ENCODE assay signal across 15 mouse cellular contexts in the genomic region with DNA sequence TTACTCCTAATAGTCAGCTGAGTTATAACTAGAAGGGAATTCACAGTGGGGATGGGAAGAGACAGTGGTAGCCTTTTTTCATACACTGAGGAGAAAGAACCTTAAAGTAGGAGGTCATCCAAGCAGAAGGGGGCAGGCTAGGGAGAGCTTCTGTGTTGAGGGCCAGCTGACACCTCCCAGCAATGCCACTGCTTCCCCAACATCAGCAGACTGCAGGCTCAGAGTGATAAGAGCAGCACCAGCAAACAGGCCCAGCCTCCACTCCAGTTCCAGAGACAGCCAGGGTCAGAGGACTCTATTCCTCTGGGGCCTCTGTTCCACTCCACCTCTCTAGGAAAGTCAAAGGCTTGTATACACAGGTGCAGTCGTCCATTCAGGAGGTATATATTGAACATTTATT. TPM values are rescaled to one million over a fixed set of nuclear protein-coding genes. Genes with fewer than 3 reads are reported as not detected.
A peak's percentile ranks its signal among the peaks of the same experiment; 100 is the strongest.
DNase-seq lines count a peak whose midpoint lies in the region; ATAC-seq and TF ChIP-seq lines count a peak whose summit lies in the region.
"Had no signal": no experiment of that assay in that cellular context is flagged by ENCODE, and none has a peak within 500 bp of the region (broad histone marks: within the 10 kb centered on the region; RNA-seq: fewer than 3 reads in every experiment).

No protein-coding gene starts in this region.

- peaks cover 6% of the 10 kb centered on the region for H3K36me3 ChIP-seq in heart, adult 2 months (ENCODE audit: control insufficient read depth, insufficient read depth, low read length)
- H3K36me3 ChIP-seq in G1E (replicated peaks) = peaks cover 94% of the 10 kb centered on the region
- peaks cover 4% of the 10 kb centered on the region; the same call in 1 of the 2 replicates for H3K36me3 ChIP-seq in intestine, embryonic 16.5 days (ENCODE audit: control insufficient read depth, insufficient read depth, low read length)
- H3K36me3 ChIP-seq in hindbrain, embryonic 14.5 days (replicated peaks; ENCODE audit: control insufficient read depth, insufficient read depth) = peaks cover 81% of the 10 kb centered on the region

- peaks cover 19% of the 10 kb centered on the region for H3K4me1 ChIP-seq in heart, adult 2 months (ENCODE audit: control insufficient read depth, insufficient read depth, low read length)
- peaks cover 49% of the 10 kb centered on the region for H3K4me1 ChIP-seq in G1E (ENCODE audit: insufficient read depth, low read depth, low read length)
- H3K4me1 ChIP-seq in intestine, embryonic 16.5 days (ENCODE audit: control insufficient read depth, insufficient read depth, low read length) = no peaks in the 10 kb centered on the region
- no peaks in the 10 kb centered on the region for H3K4me1 ChIP-seq in hindbrain, embryonic 14.5 days (replicated peaks; ENCODE audit: control insufficient read depth, insufficient read depth, low read length)
- H3K4me1 ChIP-seq: forebrain, embryonic 15.5 days; hindbrain, embryonic 15.5 days; midbrain, embryonic 15.5 days had no signal

- H3K79me2 ChIP-seq in heart, adult 2 months (replicated peaks; ENCODE audit: control insufficient read depth, insufficient read depth, low read length) = no peaks in the 10 kb centered on the region

- H3K4me2 ChIP-seq in intestine, embryonic 16.5 days (ENCODE audit: low read depth, low read length) = no peak overlapping the region
- H3K4me2 ChIP-seq in hindbrain, embryonic 14.5 days (replicated peaks) = no peak overlapping the region
- H3K4me2 ChIP-seq: forebrain, embryonic 15.5 days; hindbrain, embryonic 15.5 days; midbrain, embryonic 15.5 days had no signal

- no peak overlapping the region for H3K27ac ChIP-seq in heart, adult 2 months
- H3K27ac ChIP-seq in intestine, embryonic 16.5 days (ENCODE audit: low read length) = no peak overlapping the region
- no peak overlapping the region for H3K27ac ChIP-seq in hindbrain, embryonic 14.5 days
- H3K27ac ChIP-seq: forebrain, embryonic 15.5 days; hindbrain, embryonic 15.5 days; midbrain, embryonic 15.5 days had no signal

- no peak for TF ChIP-seq EP300 in heart, adult 2 months (IDR thresholded peaks at IDR 0.05; ENCODE audit: insufficient read depth, low read depth, low read length)

- peak; percentile 18; the same call in 1 of the 2 replicates for TF ChIP-seq CTCF in heart, adult 2 months (IDR thresholded peaks at IDR 0.05)
- TF ChIP-seq CTCF in G1E (IDR thresholded peaks at IDR 0.05; ENCODE audit: low read depth, low read length) = no peak

- no peak for TF ChIP-seq POLR2A in heart, adult 2 months (IDR thresholded peaks at IDR 0.05; ENCODE audit: insufficient read depth, low read depth, low read length)

- no peak overlapping the region for H3K4me3 ChIP-seq in heart, adult 2 months
- no peak overlapping the region for H3K4me3 ChIP-seq in G1E (ENCODE audit: low read depth, low read length)
- H3K4me3 ChIP-seq in intestine, embryonic 16.5 days (ENCODE audit: low read length) = no peak overlapping the region
- no peak overlapping the region for H3K4me3 ChIP-seq in hindbrain, embryonic 14.5 days (replicated peaks; ENCODE audit: low read length)
- H3K4me3 ChIP-seq: forebrain, embryonic 15.5 days; hindbrain, embryonic 15.5 days; midbrain, embryonic 15.5 days had no signal

- no peak for DNase-seq in heart, adult 2 months
- DNase-seq in heart, adult 9 months (ENCODE audit: low spot score in 2 of 2) = no peak
- DNase-seq in G1E (ENCODE audit: low spot score) = peak; percentile 68
- no peak for DNase-seq in left cerebral cortex, postnatal 4 days
- DNase-seq in hindbrain, embryonic 14.5 days (ENCODE audit: low spot score) = no peak
- DNase-seq in urinary bladder, adult 18-20 months (ENCODE audit: low spot score in 2 of 2) = no peak
- DNase-seq: adrenal gland, postnatal 14 days; layer of hippocampus, adult 9-11 months; thymus, postnatal 36 days had no signal

- no peaks in the 10 kb centered on the region for H3K27me3 ChIP-seq in heart, adult 2 months (ENCODE audit: control insufficient read depth, insufficient read depth, low read length)
- no peaks in the 10 kb centered on the region for H3K27me3 ChIP-seq in G1E (ENCODE audit: insufficient read depth, low read length)
- no peaks in the 10 kb centered on the region for H3K27me3 ChIP-seq in intestine, embryonic 16.5 days (replicated peaks; ENCODE audit: control insufficient read depth, insufficient read depth, low read length)
- H3K27me3 ChIP-seq in hindbrain, embryonic 14.5 days (ENCODE audit: control insufficient read depth, insufficient read depth, low read length) = no peaks in the 10 kb centered on the region
- H3K27me3 ChIP-seq: forebrain, embryonic 15.5 days; hindbrain, embryonic 15.5 days; midbrain, embryonic 15.5 days had no signal

- no peak overlapping the region for H3K9ac ChIP-seq in heart, adult 2 months (ENCODE audit: low read depth, low read length)
- H3K9ac ChIP-seq in intestine, embryonic 16.5 days (ENCODE audit: low read depth, low read length) = no peak overlapping the region
- H3K9ac ChIP-seq in hindbrain, embryonic 14.5 days = no peak overlapping the region
- H3K9ac ChIP-seq: forebrain, embryonic 15.5 days; hindbrain, embryonic 15.5 days; midbrain, embryonic 15.5 days had no signal

- ATAC-seq in G1E (ENCODE audit: extremely low read depth, insufficient number of reproducible peaks, low FRiP score, poor library complexity, severe bottlenecking) = peak; percentile 82
- ATAC-seq in intestine, embryonic 16.5 days = peak; percentile 52; the same call in 1 of the 2 replicates
- peak; percentile 85 for ATAC-seq in megakaryocyte-erythroid progenitor cell, adult 5-6 weeks (replicated peaks; ENCODE audit: low FRiP score, low TSS enrichment, poor library complexity, severe bottlenecking)
- no peak for ATAC-seq in hindbrain, embryonic 14.5 days (ENCODE audit: low FRiP score)
- ATAC-seq: forebrain, embryonic 15.5 days; midbrain, embryonic 15.5 days had no signal

- intact Hi-C loops in heart, adult 2 months (cut with DNase I) = no loop called here
- intact Hi-C loops in left cerebral cortex, postnatal 4 days (cut with DNase I) = no loop called here

- 38% methylated on average over 1 of the region's 1 CpGs for WGBS in heart, adult 2 months
- 70% methylated on average over 1 of the region's 1 CpGs for WGBS in intestine, embryonic 16.5 days
- 67% methylated on average over 1 of the region's 1 CpGs for WGBS in hindbrain, embryonic 14.5 days

- H3K9me3 ChIP-seq in G1E (replicated peaks) = no peaks in the 10 kb centered on the region
- H3K9me3 ChIP-seq in intestine, embryonic 16.5 days (ENCODE audit: control insufficient read depth, low read length) = no peaks in the 10 kb centered on the region
- H3K9me3 ChIP-seq in hindbrain, embryonic 14.5 days (ENCODE audit: control insufficient read depth, low read length) = no peaks in the 10 kb centered on the region
- H3K9me3 ChIP-seq: forebrain, embryonic 15.5 days; hindbrain, embryonic 15.5 days; midbrain, embryonic 15.5 days had no signal

RNA-seq across cellular contexts. Expression of gene Ucp3, which starts 14.6 kb away (rescaled TPM):
- total RNA-seq in heart, adult 2 months (2021) = 10 to 100 TPM; 33.7 to 39.4 TPM
- 39.0 and 39.1 TPM in 2 replicates for polyA plus RNA-seq in heart, adult 2 months (2012; rRNA removed)
- total RNA-seq in G1E (2014; fragmentation: Nextera tagmentation) (not detected in 2 replicates), G1E (2017) (0.33 TPM in 1 of 2 replicates, not detected in the other)
- not detected in 2 replicates for polyA plus RNA-seq in G1E (2012)
- polyA plus RNA-seq in intestine, embryonic 16.5 days (2015; fragmentation: Nextera tagmentation; extraction: Ambion mirVana) = not detected in 2 replicates
- total RNA-seq in megakaryocyte-erythroid progenitor cell, adult 5-6 weeks (2014; fragmentation: Nextera tagmentation) = not detected in 2 replicates
- not detected in 2 replicates for total RNA-seq in megakaryocyte-erythroid progenitor cell, adult 5-6 weeks (2017)
- total RNA-seq in left cerebral cortex, postnatal 4 days (2021) = under 1 TPM in 1 of 2 experiments, not detected in 1; 0.28 TPM
- polyA plus RNA-seq in hindbrain, embryonic 14.5 days (2014; fragmentation: Nextera tagmentation; extraction: Ambion mirVana) = not detected in 2 replicates
- polyA plus RNA-seq: forebrain, embryonic 15.5 days; hindbrain, embryonic 15.5 days; midbrain, embryonic 15.5 days; neural tube, embryonic 14.5 days had no signal

RNA-seq across cellular contexts. Expression of gene Ucp2, which starts 35.0 kb away (rescaled TPM):
- total RNA-seq in heart, adult 2 months (2021) = 100 to 1,000 TPM; 245 to 496 TPM
- polyA plus RNA-seq in heart, adult 2 months (2012; rRNA removed) = 109 and 193 TPM in 2 replicates
- total RNA-seq in G1E (2014; fragmentation: Nextera tagmentation) (688 and 701 TPM in 2 replicates), G1E (2017) (142 and 164 TPM in 2 replicates)
- 838 and 989 TPM in 2 replicates for polyA plus RNA-seq in G1E (2012)
- polyA plus RNA-seq in intestine, embryonic 16.5 days (2015; fragmentation: Nextera tagmentation; extraction: Ambion mirVana) = 368 and 382 TPM in 2 replicates
- 705 and 713 TPM in 2 replicates for total RNA-seq in megakaryocyte-erythroid progenitor cell, adult 5-6 weeks (2014; fragmentation: Nextera tagmentation)
- 103 and 164 TPM in 2 replicates for total RNA-seq in megakaryocyte-erythroid progenitor cell, adult 5-6 weeks (2017)
- total RNA-seq in left cerebral cortex, postnatal 4 days (2021) = 10 to 100 TPM; 46.2 to 47.2 TPM
- polyA plus RNA-seq in hindbrain, embryonic 14.5 days (2014; fragmentation: Nextera tagmentation; extraction: Ambion mirVana) = 73.5 and 77.2 TPM in 2 replicates

RNA-seq across cellular contexts. Expression of gene Dnajb13, which starts 56.6 kb away (rescaled TPM):
- total RNA-seq in heart, adult 2 months (2021) = not detected
- polyA plus RNA-seq in heart, adult 2 months (2012; rRNA removed) = 0.32 and 1.2 TPM in 2 replicates
- total RNA-seq in G1E (2014; fragmentation: Nextera tagmentation) (not detected in 2 replicates), G1E (2017) (0.16 and 0.35 TPM in 2 replicates)
- not detected in 2 replicates for polyA plus RNA-seq in G1E (2012)
- polyA plus RNA-seq in intestine, embryonic 16.5 days (2015; fragmentation: Nextera tagmentation; extraction: Ambion mirVana) = 0.48 and 0.50 TPM in 2 replicates
- total RNA-seq in megakaryocyte-erythroid progenitor cell, adult 5-6 weeks (2014; fragmentation: Nextera tagmentation) = not detected in 2 replicates
- 0.05 and 1.8 TPM in 2 replicates for total RNA-seq in megakaryocyte-erythroid progenitor cell, adult 5-6 weeks (2017)
- total RNA-seq in left cerebral cortex, postnatal 4 days (2021) = under 1 TPM; 0.38 to 0.62 TPM
- 6.6 and 10.8 TPM in 2 replicates for polyA plus RNA-seq in hindbrain, embryonic 14.5 days (2014; fragmentation: Nextera tagmentation; extraction: Ambion mirVana)

Comparison
In these comparisons a context has a peak if more than half of its experiments do, and no peak if none do; other contexts are left out.
1. RNA of gene Ucp3, which starts 14.6 kb away (total RNA-seq): 33.7 to 39.4 TPM in heart, adult 2 months; 0.33 TPM in G1E, 0.28 TPM in left cerebral cortex, postnatal 4 days and not detected in megakaryocyte-erythroid progenitor cell, adult 5-6 weeks; every median in the first group is over 10 times any median in the second.